Mouse (Mus musculus) adrenal gland (tissue): ENCODE data around the gene Krt84.
"Not testable (repeated sequence)": the region's sequence is repeated elsewhere in the genome, so short reads cannot be mapped to it uniquely, and the experiment has no call there.

Source experiments
- intact Hi-C: fragments of 180-260 bp; cut with DNase I; formaldehyde crosslinking; loops from one replicate; pipeline ENCODE4 v1.15.1; 2025
- long read RNA-seq, 2 experiments: library from polyadenylated mRNA; unstranded; transcript quantifications; one replicate each; pipeline ENCODE4 v2.0.0; 2020; ENCODE audit warnings: borderline replicate concordance in 1 of 2; ENCODE audit not compliant: insufficient replicate concordance in 1 of 2

Gene Krt84
- long read RNA-seq, experiment 1 = 0 reads
- long read RNA-seq, experiment 2 = 0 reads

DNA sequence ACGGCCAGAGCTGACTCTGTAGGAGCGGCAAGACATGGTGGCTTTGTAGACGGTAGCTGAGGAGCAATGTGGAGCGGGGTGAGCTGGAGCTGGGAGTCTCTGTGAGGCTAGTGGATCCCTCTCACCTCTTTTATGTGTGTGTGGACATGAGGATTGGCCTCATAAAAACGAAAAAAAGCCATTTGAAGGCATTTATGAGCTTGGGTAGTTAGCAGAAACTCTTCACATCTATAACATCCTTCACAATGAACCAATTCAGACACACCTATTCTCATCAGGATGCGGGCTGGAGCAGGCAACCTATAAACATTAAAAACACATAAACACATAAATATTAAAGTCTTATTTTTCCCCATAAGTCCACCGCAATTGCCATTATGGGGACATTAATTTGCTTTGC is at the start of gene Krt84:
Krt84 (minus strand) TSS at position 101 of the 400 bp plus-strand sequence.
- intact Hi-C loops = no loop called here

DNA sequence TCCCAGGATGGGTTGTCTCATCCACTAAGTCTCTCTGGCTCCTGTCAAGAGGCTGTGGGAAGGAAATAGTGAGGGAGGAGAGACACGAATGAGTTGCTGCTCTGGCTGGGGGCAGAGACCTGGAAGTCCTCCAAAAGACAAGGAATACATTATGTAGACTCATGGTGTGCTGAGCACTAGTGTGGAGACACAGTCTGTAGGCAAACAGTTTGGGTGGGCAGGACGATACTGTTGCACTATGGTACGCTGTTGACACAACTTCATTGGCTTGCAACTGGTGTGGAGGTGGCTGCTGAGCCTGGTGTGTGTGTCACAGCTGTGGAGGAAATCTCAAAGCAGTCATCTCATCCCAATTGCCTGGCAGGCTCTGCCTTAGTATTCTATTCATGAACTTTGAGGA is 49.1 kb upstream of the Krt84 start:
- intact Hi-C loops = no loop called here

DNA sequence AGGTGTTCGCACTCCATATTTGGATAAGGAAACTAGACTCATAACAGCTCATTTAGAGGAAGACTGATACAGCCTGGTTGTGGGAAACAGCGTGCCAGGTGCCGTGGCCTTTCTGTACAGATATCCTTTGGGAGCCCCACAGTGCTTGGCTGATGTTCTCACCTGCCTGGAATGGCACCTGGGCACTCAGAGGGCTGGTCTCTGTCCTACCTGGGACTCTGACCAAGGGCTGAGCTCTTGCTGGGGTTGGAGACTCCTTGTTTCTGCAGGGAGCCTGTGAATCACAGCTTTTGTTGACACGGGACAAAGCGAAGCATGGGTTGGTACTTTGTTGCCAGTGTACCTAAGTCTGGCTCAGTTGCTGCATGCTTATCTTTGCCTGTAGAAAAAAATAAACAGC is 42.9 kb upstream of the Krt84 start:
- intact Hi-C loops = no loop called here

DNA sequence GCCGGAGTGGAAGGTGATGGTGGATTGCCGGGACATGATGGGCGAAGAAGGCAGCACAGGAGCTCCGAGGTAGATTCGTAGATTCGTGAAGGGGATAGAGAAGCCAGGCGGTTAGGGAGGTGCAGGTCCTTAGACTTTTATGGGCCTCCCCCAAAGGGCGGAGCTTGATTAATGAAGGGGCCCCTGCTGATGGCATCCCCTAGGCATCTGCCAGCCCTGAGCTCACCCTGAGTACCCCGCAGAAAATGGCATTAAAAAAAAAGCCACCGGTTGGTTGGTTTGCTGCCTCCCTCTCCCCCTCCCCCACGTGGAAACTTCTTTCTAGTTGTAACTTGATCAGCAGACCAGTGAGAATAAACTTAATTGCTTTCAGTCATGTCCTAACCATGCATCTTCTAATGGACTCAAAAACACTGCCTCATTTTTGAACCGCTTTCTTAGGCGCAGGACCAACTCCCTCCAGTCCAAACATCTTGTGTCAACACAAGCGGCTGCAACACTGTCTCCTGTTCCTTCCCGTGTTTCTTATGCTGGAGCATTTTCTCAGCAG is 41.3 kb upstream of the Krt84 start, which contains the start of gene Krt75:
Krt75 (minus strand) TSS at position 109 of the 550 bp plus-strand sequence.
- intact Hi-C loops = no loop called here

GRCm38 (mm10) chr15:101567780-101568179 is 35.2 kb upstream of the Krt84 start:
- intact Hi-C loops = no loop called here

GRCm38 (mm10) chr15:101562850-101563249 is 30.2 kb upstream of the Krt84 start, which contains the start of gene Krt90:
Krt90 (minus strand) TSS chr15:101562950.
- intact Hi-C loops = no loop called here

GRCm38 (mm10) chr15:101558034-101558646 is 25.5 kb upstream of the Krt84 start:
- intact Hi-C loops = no loop called here

DNA sequence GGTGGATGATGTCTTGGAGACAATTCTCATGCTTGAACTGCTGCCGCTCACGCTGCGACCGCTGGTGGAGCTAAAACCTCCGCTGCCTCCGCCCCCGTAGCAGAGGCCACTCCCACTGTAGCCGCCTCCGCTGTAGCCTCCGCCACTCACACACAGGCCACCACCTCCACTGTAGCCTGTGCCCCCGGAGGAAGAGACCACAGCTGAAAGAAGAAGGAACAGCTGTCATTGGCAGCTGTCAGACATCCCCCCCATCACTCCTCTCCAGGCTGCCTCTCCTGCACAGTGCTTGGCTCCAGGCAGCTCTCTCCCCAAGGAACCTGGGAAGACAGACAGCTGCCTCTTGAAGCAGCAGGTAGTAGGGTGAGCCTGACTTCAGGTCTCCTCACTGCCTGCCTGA is 20.5 kb upstream of the Krt84 start:
- intact Hi-C loops = no loop called here

DNA sequence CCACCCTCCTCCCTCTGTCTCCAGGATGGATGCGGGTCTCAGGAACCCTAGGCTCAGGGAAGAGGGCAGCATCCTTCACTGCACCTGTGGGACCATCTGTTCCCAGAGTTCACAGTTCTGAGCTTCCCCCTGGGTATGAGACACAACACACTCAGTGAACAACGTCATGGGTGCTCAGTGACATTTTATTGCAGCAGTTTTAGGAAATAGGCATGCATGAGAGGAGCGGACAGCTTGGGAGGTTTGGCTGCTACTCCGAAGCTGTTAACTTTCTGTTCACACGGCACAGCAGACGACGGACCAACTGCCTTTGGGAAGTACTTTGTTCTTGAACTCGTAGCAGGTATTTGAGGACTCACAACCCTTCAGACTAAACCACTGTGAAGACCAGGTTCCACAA is 19.6 kb upstream of the Krt84 start:
- intact Hi-C loops = no loop called here

- intact Hi-C loops = no loop called here
Measured at GRCm38 (mm10) chr15:101550567-101550966, 17.9 kb upstream of the Krt84 start, which contains the start of gene Krt82. Krt82 (minus strand) TSS chr15:101550667.

DNA sequence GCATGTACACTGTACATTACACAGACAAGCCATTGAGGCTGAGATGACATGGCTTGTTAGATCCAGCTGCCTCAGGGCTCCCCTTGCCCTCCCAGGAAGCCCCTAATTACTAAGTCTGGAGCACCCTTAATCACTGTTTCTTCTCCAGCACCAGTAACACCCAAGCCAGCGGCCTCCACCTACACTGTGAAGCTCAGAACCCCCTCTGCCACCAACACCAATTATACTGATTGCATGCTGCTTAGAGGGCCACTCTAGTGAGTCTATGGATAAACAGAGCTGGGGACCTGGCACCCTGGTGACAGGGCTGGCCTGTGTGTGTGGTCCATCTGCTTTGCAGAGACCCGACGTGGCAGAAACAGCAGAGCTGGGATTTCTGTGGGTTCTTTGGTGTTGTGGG is 11.9 kb upstream of the Krt84 start:
- intact Hi-C loops = no loop called here

GRCm38 (mm10) chr15:101542543-101542942 is 9.9 kb upstream of the Krt84 start:
- intact Hi-C loops = no loop called here

DNA sequence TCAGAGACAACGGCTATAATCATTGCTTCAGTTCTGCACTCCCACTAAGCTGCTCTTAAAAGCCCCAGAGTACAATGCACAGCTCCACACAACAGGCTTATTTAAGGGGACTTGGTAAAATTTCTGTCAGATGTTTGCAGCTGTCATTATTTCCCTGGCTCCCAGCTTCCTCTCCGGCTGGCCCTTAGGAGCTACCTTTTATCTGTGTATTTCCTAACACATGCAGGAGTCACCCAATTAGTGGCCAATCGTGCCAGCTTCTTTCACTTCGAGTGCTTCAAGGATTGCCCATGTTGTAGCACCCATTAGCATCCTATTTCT is 5.9 kb upstream of the Krt84 start:
- intact Hi-C loops = no loop called here

GRCm38 (mm10) chr15:101537864-101538579 is 5.4 kb upstream of the Krt84 start:
- intact Hi-C loops = no loop called here

DNA sequence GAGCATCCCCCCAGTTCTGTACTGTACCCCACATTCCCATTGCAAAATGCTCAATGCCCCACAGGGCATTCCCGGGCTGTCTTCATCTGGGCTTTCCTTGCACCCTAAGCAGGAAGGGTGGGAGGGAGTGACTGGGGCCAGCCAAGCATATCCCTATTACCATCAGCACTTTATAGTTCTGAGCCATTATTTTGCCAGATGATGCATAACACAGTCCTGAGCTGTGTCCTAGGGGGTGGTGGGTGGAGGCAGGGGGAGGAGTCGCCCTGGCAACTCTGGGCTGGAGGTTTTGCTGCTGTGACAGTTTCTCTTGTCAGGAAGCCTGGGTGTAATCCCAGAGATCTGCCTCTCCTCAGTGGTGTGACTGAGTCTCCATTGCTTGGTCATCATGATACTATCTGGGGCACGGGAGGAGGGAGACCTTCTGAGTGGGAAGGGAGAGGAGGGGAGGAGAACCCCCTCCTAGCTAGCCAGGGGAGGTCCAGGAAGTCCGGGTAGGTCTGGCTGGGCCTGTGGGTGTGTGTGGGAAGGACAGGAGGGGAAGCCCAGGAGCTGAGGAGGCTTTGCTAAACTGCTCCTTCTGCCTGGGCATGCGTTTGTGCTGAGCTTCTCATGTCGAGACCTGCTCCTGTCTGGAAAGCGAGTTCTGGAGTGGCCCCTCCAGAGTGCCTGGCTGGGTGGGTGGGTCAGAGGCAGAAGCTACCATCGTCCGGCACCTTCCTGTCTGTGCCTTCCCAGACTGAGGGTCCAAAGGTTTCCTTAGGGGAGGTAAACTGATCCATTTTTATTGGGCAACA is 3.6 kb upstream of the Krt84 start:
- intact Hi-C loops = no loop called here

DNA sequence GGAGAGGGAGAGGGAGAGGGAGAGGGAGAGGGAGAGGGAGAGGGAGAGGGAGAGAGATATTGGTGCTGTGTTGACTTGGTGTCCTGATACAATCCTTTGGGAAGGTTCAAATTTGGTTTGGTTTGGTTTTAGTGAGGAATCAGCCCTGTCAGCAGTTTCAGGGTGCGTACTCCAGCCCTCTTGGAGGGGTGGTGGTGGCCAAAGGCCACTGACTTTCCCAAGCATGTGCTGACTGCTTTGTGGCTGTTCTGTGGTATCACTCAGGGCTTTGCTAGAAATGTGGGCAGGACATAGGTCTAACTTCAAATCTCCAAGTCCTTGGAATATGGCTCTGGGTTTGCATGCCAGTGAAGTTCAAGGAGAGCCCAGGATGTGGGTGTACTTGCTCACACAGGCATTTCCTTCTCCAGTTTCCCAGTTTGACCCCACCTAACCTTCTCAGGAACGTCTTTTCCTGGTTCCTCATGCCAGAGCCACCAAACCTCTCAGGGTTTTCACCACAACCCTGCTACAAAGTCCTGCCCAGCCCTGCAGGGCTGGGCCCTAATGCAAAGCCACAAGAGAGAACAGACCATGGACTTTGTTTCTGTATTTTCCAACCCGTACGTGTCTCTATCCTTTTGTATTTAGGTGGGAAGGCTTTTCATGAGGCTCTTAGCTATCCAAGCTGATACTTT is 9.9 kb downstream of the Krt84 start:
- intact Hi-C loops = loop anchor here (5.0 kb wide), 3 partner anchors 250 to 540 kb away; no protein-coding TSS in a partner anchor

DNA sequence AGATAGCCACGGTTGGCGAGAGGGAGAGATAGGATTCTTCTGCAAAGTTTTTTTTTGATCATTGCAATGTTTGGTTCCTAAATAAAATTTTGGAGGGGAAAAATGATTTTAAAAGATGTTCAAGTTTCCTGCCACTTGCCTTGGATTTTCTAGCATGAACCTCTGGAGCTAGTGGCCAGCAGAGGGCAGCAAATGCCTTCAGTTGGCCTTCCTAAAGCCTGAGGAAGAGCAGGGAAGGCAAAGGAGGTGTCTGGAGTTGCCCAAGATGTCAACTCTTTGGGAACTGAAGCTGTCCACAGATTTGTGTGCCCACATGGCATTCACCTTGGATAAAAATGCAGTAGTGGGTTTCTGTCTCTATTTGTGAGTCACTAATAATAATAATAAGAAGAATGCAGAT is 12.8 kb downstream of the Krt84 start:
- intact Hi-C loops = loop anchor here (1.0 to 5.0 kb wide), 4 partner anchors 253 to 543 kb away; no protein-coding TSS in a partner anchor

- intact Hi-C loops = not testable (repeated sequence)
Measured at GRCm38 (mm10) chr15:101517161-101517560, 15.5 kb downstream of the Krt84 start, which contains the start of gene Gm49425. Gm49425 (minus strand) TSS chr15:101517261.

DNA sequence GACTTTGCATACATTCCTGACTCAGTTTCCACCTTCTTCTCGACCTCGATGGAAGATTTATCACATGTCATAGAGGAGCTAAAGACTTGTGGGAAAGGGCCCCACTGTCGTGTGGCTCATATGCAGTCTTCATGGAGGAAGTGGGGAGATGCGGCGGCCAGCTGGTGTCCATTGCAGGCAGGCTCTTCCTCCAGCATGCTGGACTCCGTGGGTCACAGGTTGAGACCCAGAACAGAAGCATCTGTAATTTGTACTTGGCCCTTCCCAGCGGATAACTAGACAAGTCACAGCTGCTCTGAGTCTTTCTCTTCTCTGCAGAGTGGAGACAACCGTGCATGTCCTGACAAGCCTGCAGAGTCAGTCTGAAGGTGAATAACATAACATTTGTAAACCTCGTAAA is 24.4 kb downstream of the Krt84 start:
- intact Hi-C loops = no loop called here

GRCm38 (mm10) chr15:101506896-101507758 is 25.5 kb downstream of the Krt84 start:
- intact Hi-C loops = no loop called here
